Mouse (Mus musculus) liver, embryonic 14.5 days (tissue): ENCODE results near the gene Neu4.

ENCODE experiments used
- CTCF ChIP-seq: IDR thresholded peaks from 2 replicates; pipeline ENCODE4 v1.5.1; 2016; ENCODE audit warnings: antibody characterized with exemption, low read depth, control low read depth
- EP300 ChIP-seq: IDR thresholded peaks from 2 replicates; pipeline ENCODE4 v1.6.1; 2016; ENCODE audit warnings: antibody characterized with exemption, low read depth

- TF ChIP-seq CTCF (no peak), EP300 (no peak)
These were observed 19.2 kb upstream of the Neu4 start for GRCm38 (mm10) chr1:94001023-94001422.
